Mouse (Mus musculus): ENCODE measurements around the gene Hdac9. TPM values are rescaled to one million over a fixed set of nuclear protein-coding genes. Genes with fewer than 3 reads are reported as not detected.

Hdac9 gene
- total and polyA plus RNA-seq, 3 experiments: 0.55 to 1.4 TPM; not detected in 1

DNA sequence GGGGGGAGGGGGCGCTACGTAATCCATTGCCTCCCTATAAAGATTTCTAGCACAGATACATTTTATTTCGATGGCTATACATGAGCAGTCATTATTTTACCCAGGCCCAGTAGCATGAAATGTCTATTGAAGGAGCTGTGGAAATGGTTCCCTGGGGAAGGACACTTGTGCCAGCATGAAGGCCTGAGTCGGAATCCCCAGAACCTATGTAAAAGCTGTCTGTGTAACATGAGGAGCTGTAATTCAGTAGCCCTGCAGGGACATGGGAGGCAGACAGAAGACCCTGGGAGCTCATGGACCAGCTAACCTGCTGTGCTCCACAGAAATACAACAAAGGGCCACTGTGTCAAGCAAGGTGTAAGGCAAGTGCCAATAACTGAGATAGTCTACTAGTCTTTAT is 75.7 kb downstream of the Hdac9 start:
- no peaks in the 10 kb centered on the region for H3K36me3 ChIP-seq (replicated peaks)
- no peaks in the 10 kb centered on the region for H3K27me3 ChIP-seq (ENCODE audit: insufficient read depth, low read length)
- H3K4me3 ChIP-seq (ENCODE audit: low read depth, low read length): no peak overlapping the region
- ATAC-seq (ENCODE audit: extremely low read depth, insufficient number of reproducible peaks, low FRiP score, poor library complexity, severe bottlenecking) (no peak), DNase-seq (ENCODE audit: low spot score) (no peak)
- TF ChIP-seq GATA2 (IDR thresholded peaks at IDR 0.05; ENCODE audit: borderline replicate concordance, low read depth, low read length): no peak
- no peak for TF ChIP-seq CTCF (IDR thresholded peaks at IDR 0.05; ENCODE audit: low read depth, low read length)
- TF ChIP-seq POLR2AphosphoS5 (IDR thresholded peaks at IDR 0.05; ENCODE audit: insufficient replicate concordance, low read depth, low read length): no peak
- no peak for TF ChIP-seq GATA1 (IDR thresholded peaks at IDR 0.05; ENCODE audit: borderline replicate concordance, low read length)
- no peaks in the 10 kb centered on the region for H3K4me1 ChIP-seq (ENCODE audit: insufficient read depth, low read depth, low read length)
- H3K9me3 ChIP-seq (replicated peaks): peaks cover 6% of the 10 kb centered on the region; the same call in 1 of the 2 replicates

DNA sequence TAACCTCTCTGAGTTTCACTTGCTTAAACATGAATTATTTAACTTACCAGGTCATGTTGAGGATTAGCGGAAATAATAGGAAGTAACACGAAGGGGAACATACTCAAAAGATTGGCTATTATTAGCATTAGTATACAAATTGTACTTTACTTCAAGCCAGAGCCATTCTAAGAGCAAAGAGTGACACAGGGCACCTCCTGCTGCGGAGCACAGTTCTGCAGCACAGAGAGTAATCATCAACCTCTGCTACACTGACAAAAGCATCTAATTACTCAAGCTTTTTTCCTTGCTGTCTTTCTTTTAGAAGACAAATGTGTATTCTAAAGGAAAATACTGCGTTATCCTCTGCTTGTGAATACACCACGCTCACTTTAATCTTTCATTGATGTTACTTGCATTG is 79.6 kb downstream of the Hdac9 start:
- H3K9me3 ChIP-seq (replicated peaks): peaks cover 10% of the 10 kb centered on the region; the same call in 1 of the 2 replicates
- ATAC-seq (ENCODE audit: extremely low read depth, insufficient number of reproducible peaks, low FRiP score, poor library complexity, severe bottlenecking) (no peak), DNase-seq (ENCODE audit: low spot score) (no peak)
- no peaks in the 10 kb centered on the region for H3K27me3 ChIP-seq (ENCODE audit: insufficient read depth, low read length)
- H3K4me1 ChIP-seq (ENCODE audit: insufficient read depth, low read depth, low read length): no peaks in the 10 kb centered on the region
- TF ChIP-seq CTCF (IDR thresholded peaks at IDR 0.05; ENCODE audit: low read depth, low read length) (no peak), GATA2 (IDR thresholded peaks at IDR 0.05; ENCODE audit: borderline replicate concordance, low read depth, low read length) (no peak), GATA1 (IDR thresholded peaks at IDR 0.05; ENCODE audit: borderline replicate concordance, low read length) (no peak), POLR2AphosphoS5 (IDR thresholded peaks at IDR 0.05; ENCODE audit: insufficient replicate concordance, low read depth, low read length) (no peak), TAL1 (conservative IDR thresholded peaks at IDR 0.05; ENCODE audit: low read depth, low read length) (no peak)
- H3K36me3 ChIP-seq (replicated peaks): no peaks in the 10 kb centered on the region
- H3K4me3 ChIP-seq (ENCODE audit: low read depth, low read length): no peak overlapping the region

DNA sequence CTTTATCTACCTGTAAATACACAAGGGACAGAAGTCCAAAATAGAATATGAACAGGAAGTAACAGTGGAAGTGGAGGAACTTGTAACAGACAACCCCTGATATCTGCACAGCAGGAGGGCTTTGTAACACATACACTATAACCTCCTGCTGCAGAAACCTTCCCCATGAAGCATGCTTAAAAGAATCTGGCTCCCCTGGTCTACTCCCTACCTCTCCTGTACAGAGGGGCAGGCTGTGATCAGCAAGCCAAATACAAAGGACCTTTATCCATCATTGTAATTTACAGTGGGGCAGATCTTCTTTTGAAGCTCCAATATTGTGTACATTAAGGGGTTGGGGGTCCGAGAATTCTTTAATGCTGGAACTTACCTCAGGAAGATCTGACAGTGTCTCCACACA is 80.0 kb downstream of the Hdac9 start:
- H3K4me3 ChIP-seq (ENCODE audit: low read depth, low read length): no peak overlapping the region
- H3K27me3 ChIP-seq (ENCODE audit: insufficient read depth, low read length): no peaks in the 10 kb centered on the region
- no peaks in the 10 kb centered on the region for H3K36me3 ChIP-seq (replicated peaks)
- no peak for TF ChIP-seq CTCF (IDR thresholded peaks at IDR 0.05; ENCODE audit: low read depth, low read length)
- TF ChIP-seq GATA1 (IDR thresholded peaks at IDR 0.05; ENCODE audit: borderline replicate concordance, low read length): no peak
- no peak for TF ChIP-seq POLR2AphosphoS5 (IDR thresholded peaks at IDR 0.05; ENCODE audit: insufficient replicate concordance, low read depth, low read length)
- no peak for TF ChIP-seq TAL1 (conservative IDR thresholded peaks at IDR 0.05; ENCODE audit: low read depth, low read length)
- TF ChIP-seq GATA2 (IDR thresholded peaks at IDR 0.05; ENCODE audit: borderline replicate concordance, low read depth, low read length): no peak
- H3K4me1 ChIP-seq (ENCODE audit: insufficient read depth, low read depth, low read length): no peaks in the 10 kb centered on the region
- ATAC-seq (ENCODE audit: extremely low read depth, insufficient number of reproducible peaks, low FRiP score, poor library complexity, severe bottlenecking): no peak
- peaks cover 10% of the 10 kb centered on the region; the same call in 1 of the 2 replicates for H3K9me3 ChIP-seq (replicated peaks)
- no peak for DNase-seq (ENCODE audit: low spot score)

DNA sequence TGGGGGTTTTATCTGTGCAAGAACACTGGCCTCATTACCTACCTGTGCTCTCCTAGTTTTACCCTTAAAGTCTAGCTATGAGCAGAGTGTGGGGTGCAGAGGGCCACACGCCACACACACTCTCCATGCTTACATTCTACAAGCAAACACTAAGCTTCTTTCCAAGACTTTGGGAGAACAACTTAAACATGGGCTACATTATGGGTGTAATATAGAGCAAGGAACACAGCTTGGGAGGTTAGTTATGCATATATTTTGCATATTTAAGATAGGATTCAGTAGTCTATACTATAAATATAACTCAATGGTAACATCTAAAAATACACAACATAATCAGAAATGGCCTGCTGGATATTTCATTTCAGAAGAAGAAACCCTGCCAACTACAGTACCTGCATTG is 80.8 kb downstream of the Hdac9 start:
- no peak for TF ChIP-seq GATA2 (IDR thresholded peaks at IDR 0.05; ENCODE audit: borderline replicate concordance, low read depth, low read length)
- TF ChIP-seq GATA1 (IDR thresholded peaks at IDR 0.05; ENCODE audit: borderline replicate concordance, low read length): no peak
- no peak for TF ChIP-seq POLR2AphosphoS5 (IDR thresholded peaks at IDR 0.05; ENCODE audit: insufficient replicate concordance, low read depth, low read length)
- TF ChIP-seq TAL1 (conservative IDR thresholded peaks at IDR 0.05; ENCODE audit: low read depth, low read length): no peak
- TF ChIP-seq CTCF (IDR thresholded peaks at IDR 0.05; ENCODE audit: low read depth, low read length): no peak

DNA sequence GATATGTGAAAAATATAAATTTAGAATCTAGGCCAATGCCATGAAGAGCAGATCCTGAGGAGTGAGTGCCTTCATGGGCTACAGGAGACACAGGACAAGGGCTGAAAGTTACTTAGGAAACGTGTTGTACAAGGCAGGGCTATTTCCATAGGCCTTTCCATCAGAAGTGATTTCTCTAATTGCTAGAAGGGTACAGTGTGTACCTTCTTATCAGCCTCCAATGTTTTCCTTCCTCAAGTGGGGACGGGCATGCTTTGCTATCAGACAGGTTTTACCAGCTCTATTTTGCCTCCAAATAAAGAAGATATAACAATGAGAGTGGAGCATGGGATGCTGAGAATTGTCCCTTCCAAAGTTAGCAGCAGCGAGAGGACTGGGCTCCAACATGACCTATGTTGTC is 81.4 kb downstream of the Hdac9 start:
- H3K9me3 ChIP-seq (replicated peaks): peaks cover 8% of the 10 kb centered on the region; the same call in 1 of the 2 replicates
- H3K4me1 ChIP-seq (ENCODE audit: insufficient read depth, low read depth, low read length): no peaks in the 10 kb centered on the region
- ATAC-seq (ENCODE audit: extremely low read depth, insufficient number of reproducible peaks, low FRiP score, poor library complexity, severe bottlenecking) (no peak), DNase-seq (ENCODE audit: low spot score) (no peak)
- no peaks in the 10 kb centered on the region for H3K36me3 ChIP-seq (replicated peaks)
- TF ChIP-seq CTCF (IDR thresholded peaks at IDR 0.05; ENCODE audit: low read depth, low read length) (no peak), GATA1 (IDR thresholded peaks at IDR 0.05; ENCODE audit: borderline replicate concordance, low read length) (no peak), GATA2 (IDR thresholded peaks at IDR 0.05; ENCODE audit: borderline replicate concordance, low read depth, low read length) (no peak), POLR2AphosphoS5 (IDR thresholded peaks at IDR 0.05; ENCODE audit: insufficient replicate concordance, low read depth, low read length) (no peak), TAL1 (conservative IDR thresholded peaks at IDR 0.05; ENCODE audit: low read depth, low read length) (no peak)
- no peak overlapping the region for H3K4me3 ChIP-seq (ENCODE audit: low read depth, low read length)
- no peaks in the 10 kb centered on the region for H3K27me3 ChIP-seq (ENCODE audit: insufficient read depth, low read length)

More for the DNA sequence above, 80.8 kb downstream of the Hdac9 start:
- Histone ChIP-seq H3K4me3 (ENCODE audit: low read depth, low read length) (no peak overlapping the region), H3K9me3 (replicated peaks) (peaks cover 8% of the 10 kb centered on the region; the same call in 1 of the 2 replicates), H3K4me1 (ENCODE audit: insufficient read depth, low read depth, low read length) (no peaks in the 10 kb centered on the region), H3K36me3 (replicated peaks) (no peaks in the 10 kb centered on the region), H3K27me3 (ENCODE audit: insufficient read depth, low read length) (no peaks in the 10 kb centered on the region)
- DNase-seq (ENCODE audit: low spot score) (no peak), ATAC-seq (ENCODE audit: extremely low read depth, insufficient number of reproducible peaks, low FRiP score, poor library complexity, severe bottlenecking) (no peak)

DNA sequence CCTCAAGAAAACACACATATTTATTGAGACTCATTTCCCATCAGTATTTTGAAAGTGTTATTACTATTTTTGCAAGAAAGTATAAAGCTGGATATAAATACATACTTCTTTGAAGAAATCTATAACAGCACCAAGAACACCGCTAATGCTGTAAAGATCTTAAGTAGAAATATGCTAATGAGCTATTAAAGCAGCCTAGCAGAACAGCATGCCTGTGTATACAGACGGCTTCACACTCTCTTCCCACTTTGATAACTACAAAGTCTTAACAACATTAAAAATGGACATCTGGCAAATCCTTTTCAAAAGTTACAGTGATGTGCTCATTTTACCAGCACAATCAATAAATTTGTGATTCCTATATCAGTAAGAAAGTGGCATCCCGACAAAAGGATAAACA is 88.2 kb downstream of the Hdac9 start:
- ATAC-seq (ENCODE audit: extremely low read depth, insufficient number of reproducible peaks, low FRiP score, poor library complexity, severe bottlenecking): no peak
- H3K27me3 ChIP-seq (ENCODE audit: insufficient read depth, low read length): no peaks in the 10 kb centered on the region
- H3K36me3 ChIP-seq (replicated peaks): no peaks in the 10 kb centered on the region
- TF ChIP-seq CTCF (IDR thresholded peaks at IDR 0.05; ENCODE audit: low read depth, low read length) (no peak), POLR2AphosphoS5 (IDR thresholded peaks at IDR 0.05; ENCODE audit: insufficient replicate concordance, low read depth, low read length) (no peak), GATA1 (IDR thresholded peaks at IDR 0.05; ENCODE audit: borderline replicate concordance, low read length) (no peak), TAL1 (conservative IDR thresholded peaks at IDR 0.05; ENCODE audit: low read depth, low read length) (no peak), GATA2 (IDR thresholded peaks at IDR 0.05; ENCODE audit: borderline replicate concordance, low read depth, low read length) (no peak)
- H3K4me1 ChIP-seq (ENCODE audit: insufficient read depth, low read depth, low read length): no peaks in the 10 kb centered on the region
- 0 out of 2 replicates have a peak, but pooled peaks cover 2% of the 10 kb centered on the region for H3K9me3 ChIP-seq (replicated peaks)
- no peak overlapping the region for H3K4me3 ChIP-seq (ENCODE audit: low read depth, low read length)
- DNase-seq (ENCODE audit: low spot score): no peak
